Comparison of ENCODE assay signal across 24 mouse cellular contexts in the genomic region with DNA sequence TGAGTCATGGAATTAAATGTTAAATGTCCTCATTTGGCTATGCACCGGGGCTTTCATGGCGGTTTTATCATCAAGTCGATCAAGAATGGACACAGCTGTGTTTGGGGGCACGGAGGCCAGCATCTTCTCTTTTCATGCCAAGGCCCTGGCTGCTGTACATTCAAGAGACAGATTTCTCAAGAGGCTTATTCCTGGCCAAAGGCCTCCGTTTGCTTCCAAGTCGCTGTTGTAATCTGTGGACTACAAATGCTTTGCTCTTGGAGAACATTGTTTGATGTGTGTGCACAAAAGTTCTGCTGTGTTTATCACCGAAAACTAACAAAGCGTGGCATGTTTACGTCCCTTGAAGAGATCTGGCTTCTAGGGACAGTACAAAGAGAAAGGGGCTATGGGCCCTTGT. TPM values are rescaled to one million over a fixed set of nuclear protein-coding genes. Genes with fewer than 3 reads are reported as not detected.
DNase-seq lines count a peak whose midpoint lies in the region; ATAC-seq and TF ChIP-seq lines count a peak whose summit lies in the region.
"Had no signal": no experiment of that assay in that cellular context is flagged by ENCODE, and none has a peak within 500 bp of the region (broad histone marks: within the 10 kb centered on the region; RNA-seq: fewer than 3 reads in every experiment).

No protein-coding gene starts in this region.

- H3K4me1 ChIP-seq in lung, embryonic 15.5 days: no peaks in the 10 kb centered on the region
- H3K4me1 ChIP-seq in heart, adult 2 months (ENCODE audit: control insufficient read depth, insufficient read depth, low read length): no peaks in the 10 kb centered on the region
- H3K4me1 ChIP-seq in intestine, postnatal 0 days (replicated peaks; ENCODE audit: control insufficient read depth, insufficient read depth, low read length): no peaks in the 10 kb centered on the region
- H3K4me1 ChIP-seq: embryonic facial prominence, embryonic 13.5 days; forebrain, embryonic 15.5 days; heart, embryonic 15.5 days; liver, embryonic 12.5 days; neural tube, embryonic 13.5 days; stomach, embryonic 15.5 days had no signal

- TF ChIP-seq EP300 in heart, adult 2 months (IDR thresholded peaks at IDR 0.05; ENCODE audit: insufficient read depth, low read depth, low read length): no peak

- TF ChIP-seq POLR2A in heart, adult 2 months (IDR thresholded peaks at IDR 0.05; ENCODE audit: insufficient read depth, low read depth, low read length): no peak

- no peak overlapping the region for H3K4me2 ChIP-seq in lung, embryonic 15.5 days
- no peak overlapping the region for H3K4me2 ChIP-seq in intestine, postnatal 0 days (replicated peaks; ENCODE audit: low read depth)
- H3K4me2 ChIP-seq: embryonic facial prominence, embryonic 13.5 days; forebrain, embryonic 15.5 days; heart, embryonic 15.5 days; liver, embryonic 12.5 days; neural tube, embryonic 13.5 days; stomach, embryonic 15.5 days had no signal

- peak; percentile 75; the same call in 1 of the 2 replicates for ATAC-seq in lung, embryonic 15.5 days (ENCODE audit: borderline replicate concordance, extremely low read depth, low FRiP score, low TSS enrichment)
- no peak for ATAC-seq in intestine, postnatal 0 days
- ATAC-seq: forebrain, embryonic 15.5 days; hindbrain, embryonic 16.5 days; liver, embryonic 12.5 days had no signal

- no peaks in the 10 kb centered on the region for H3K36me3 ChIP-seq in lung, embryonic 15.5 days
- H3K36me3 ChIP-seq in heart, adult 2 months (ENCODE audit: control insufficient read depth, insufficient read depth, low read length): no peaks in the 10 kb centered on the region
- H3K36me3 ChIP-seq in intestine, postnatal 0 days (ENCODE audit: control insufficient read depth, insufficient read depth): no peaks in the 10 kb centered on the region
- H3K36me3 ChIP-seq: embryonic facial prominence, embryonic 13.5 days; forebrain, embryonic 15.5 days; heart, embryonic 15.5 days; liver, embryonic 12.5 days; neural tube, embryonic 13.5 days; stomach, embryonic 15.5 days had no signal

- no peak overlapping the region for H3K9ac ChIP-seq in lung, embryonic 15.5 days
- H3K9ac ChIP-seq in heart, adult 2 months (ENCODE audit: low read depth, low read length): no peak overlapping the region
- no peak overlapping the region for H3K9ac ChIP-seq in intestine, postnatal 0 days (ENCODE audit: low read depth, low read length)
- H3K9ac ChIP-seq: embryonic facial prominence, embryonic 13.5 days; forebrain, embryonic 15.5 days; heart, embryonic 15.5 days; liver, embryonic 12.5 days; neural tube, embryonic 13.5 days; stomach, embryonic 15.5 days had no signal

- H3K27me3 ChIP-seq in lung, embryonic 15.5 days: no peaks in the 10 kb centered on the region
- H3K27me3 ChIP-seq in heart, adult 2 months (ENCODE audit: control insufficient read depth, insufficient read depth, low read length): no peaks in the 10 kb centered on the region
- H3K27me3 ChIP-seq in intestine, postnatal 0 days (replicated peaks; ENCODE audit: control insufficient read depth, insufficient read depth, low read length): no peaks in the 10 kb centered on the region
- H3K27me3 ChIP-seq: embryonic facial prominence, embryonic 13.5 days; forebrain, embryonic 15.5 days; heart, embryonic 15.5 days; liver, embryonic 12.5 days; neural tube, embryonic 13.5 days; stomach, embryonic 15.5 days had no signal

- H3K79me2 ChIP-seq in heart, adult 2 months (replicated peaks; ENCODE audit: control insufficient read depth, insufficient read depth, low read length): no peaks in the 10 kb centered on the region

- no peak for TF ChIP-seq CTCF in heart, adult 2 months (IDR thresholded peaks at IDR 0.05)
- no peak for TF ChIP-seq CTCF in intestine, postnatal 0 days (IDR thresholded peaks at IDR 0.05; ENCODE audit: low read depth)

- H3K27ac ChIP-seq in lung, embryonic 15.5 days: peak overlapping the region; percentile 54
- H3K27ac ChIP-seq in heart, adult 2 months: no peak overlapping the region
- no peak overlapping the region for H3K27ac ChIP-seq in intestine, postnatal 0 days (ENCODE audit: low read depth, low read length)
- H3K27ac ChIP-seq: embryonic facial prominence, embryonic 13.5 days; forebrain, embryonic 15.5 days; heart, embryonic 15.5 days; kidney, postnatal 0 days; liver, embryonic 12.5 days; neural tube, embryonic 13.5 days; stomach, embryonic 15.5 days had no signal

- H3K9me3 ChIP-seq in lung, embryonic 15.5 days: no peaks in the 10 kb centered on the region
- H3K9me3 ChIP-seq in intestine, postnatal 0 days (ENCODE audit: control insufficient read depth): no peaks in the 10 kb centered on the region
- H3K9me3 ChIP-seq: embryonic facial prominence, embryonic 13.5 days; forebrain, embryonic 15.5 days; heart, embryonic 15.5 days; liver, embryonic 12.5 days; neural tube, embryonic 13.5 days; stomach, embryonic 15.5 days had no signal

- intact Hi-C loops in heart, adult 2 months (cut with DNase I): loop anchor here (10.0 kb wide), 1 partner anchor 386 kb away; no protein-coding TSS in a partner anchor

- peak; percentile 24 for DNase-seq in kidney, postnatal 14 days
- no peak for DNase-seq in kidney, postnatal 25 days
- peak; percentile 18 for DNase-seq in urinary bladder, postnatal 25 days (ENCODE audit: low spot score)
- DNase-seq in urinary bladder, adult 2 months (ENCODE audit: low spot score): no peak
- peak; percentile 59 to 81 for DNase-seq in lung, postnatal 4 days
- DNase-seq in heart, adult 2 months: no peak
- DNase-seq: adrenal gland, adult 8-10 months; cerebellum, postnatal 10 days; heart, postnatal 4 days; kidney, adult 11 months; layer of hippocampus, adult 9-11 months; midbrain, embryonic 14.5 days; right cerebral cortex, postnatal 25 days; thymus, adult 2 months had no signal

- no peak overlapping the region for H3K4me3 ChIP-seq in lung, embryonic 15.5 days
- no peak overlapping the region for H3K4me3 ChIP-seq in heart, adult 2 months
- no peak overlapping the region for H3K4me3 ChIP-seq in intestine, postnatal 0 days (ENCODE audit: low read depth, low read length)
- H3K4me3 ChIP-seq: embryonic facial prominence, embryonic 13.5 days; forebrain, embryonic 15.5 days; heart, embryonic 15.5 days; liver, embryonic 12.5 days; neural tube, embryonic 13.5 days; stomach, embryonic 15.5 days had no signal

- 42% methylated on average over 9 of the region's 9 CpGs for WGBS in lung, embryonic 15.5 days
- WGBS in heart, adult 2 months: 72% methylated on average over 9 of the region's 9 CpGs
- 70% methylated on average over 9 of the region's 9 CpGs for WGBS in intestine, postnatal 0 days

RNA-seq across cellular contexts. Expression of a gene that starts 29.3 kb away (rescaled TPM):
- 12.6 and 14.9 TPM in 2 replicates for polyA plus RNA-seq in urinary bladder, adult 2 months (2012; rRNA removed)
- 21.5 and 22.1 TPM in 2 replicates for polyA plus RNA-seq in lung, embryonic 15.5 days (2015; fragmentation: Nextera tagmentation; extraction: Ambion mirVana)
- 1 to 10 TPM; 1.9 to 3.0 TPM for total RNA-seq in heart, adult 2 months (2021)
- polyA plus RNA-seq in heart, adult 2 months (2012; rRNA removed): 1.5 and 1.9 TPM in 2 replicates
- polyA plus RNA-seq in intestine, postnatal 0 days (2015; fragmentation: Nextera tagmentation; extraction: Ambion mirVana): 8.9 and 9.0 TPM in 2 replicates

Comparison
In these comparisons a context has a peak if more than half of its experiments do, and no peak if none do; other contexts are left out.
1. DNase-seq: peak in kidney, postnatal 14 days (single experiment), urinary bladder, postnatal 25 days (single experiment) and lung, postnatal 4 days (2 of 2); none in kidney, postnatal 25 days (0 of 2), urinary bladder, adult 2 months (single experiment) and heart, adult 2 months (0 of 2).